Mouse (Mus musculus): ENCODE results near the gene Sptbn2. TPM values are rescaled to one million over a fixed set of nuclear protein-coding genes. Genes with fewer than 3 reads are reported as not detected.

The Sptbn2 gene
- polyA plus RNA-seq, 1 experiment from 2014 or later: 7.7 TPM

- Histone ChIP-seq H3K27ac (replicated peaks) (no peak overlapping the region), H3K9me3 (no peaks in the 10 kb centered on the region), H3K4me1 (peaks cover 29% of the 10 kb centered on the region), H3K27me3 (replicated peaks; ENCODE audit: low read depth, poor library complexity, severe bottlenecking) (no peaks in the 10 kb centered on the region), H3K36me3 (replicated peaks) (peaks cover 65% of the 10 kb centered on the region), H3K4me3 (no peak overlapping the region)
- WGBS: 67% methylated on average over 1 of the region's 1 CpGs
- DNase-seq (ENCODE audit: low spot score): no peak
Observed at GRCm38 (mm10) chr19:4795929-4796328, 85.0 kb downstream of the Sptbn2 start.

- Histone ChIP-seq H3K36me3 (replicated peaks) (peaks cover 71% of the 10 kb centered on the region), H3K4me1 (0 out of 2 replicates have a peak, but pooled peaks cover 15% of the 10 kb centered on the region), H3K9me3 (no peaks in the 10 kb centered on the region), H3K27me3 (replicated peaks; ENCODE audit: low read depth, poor library complexity, severe bottlenecking) (no peaks in the 10 kb centered on the region), H3K4me3 (no peak overlapping the region), H3K27ac (replicated peaks) (no peak overlapping the region)
- no peak for DNase-seq (ENCODE audit: low spot score)
- WGBS: 95% methylated on average over 2 of the region's 2 CpGs
Observed at GRCm38 (mm10) chr19:4797846-4798245, 86.9 kb downstream of the Sptbn2 start.

- no peaks in the 10 kb centered on the region for H3K9me3 ChIP-seq
- no peak overlapping the region for H3K4me3 ChIP-seq
- H3K27me3 ChIP-seq (replicated peaks; ENCODE audit: low read depth, poor library complexity, severe bottlenecking): no peaks in the 10 kb centered on the region
- no peak overlapping the region for H3K27ac ChIP-seq (replicated peaks)
- 93% methylated on average over 5 of the region's 5 CpGs for WGBS
- H3K36me3 ChIP-seq (replicated peaks): peaks cover 83% of the 10 kb centered on the region
- DNase-seq (ENCODE audit: low spot score): no peak
- 0 out of 2 replicates have a peak, but pooled peaks cover 19% of the 10 kb centered on the region for H3K4me1 ChIP-seq
Observed at GRCm38 (mm10) chr19:4799083-4799482, 88.1 kb downstream of the Sptbn2 start.

Other genes starting within 250 kb of the Sptbn2 start
- 2.6 and 2.8 TPM in 2 replicates for gene Syt12, start 233.7 kb upstream of the Sptbn2 start, polyA plus RNA-seq (2016; fragmentation: Nextera tagmentation; extraction: Ambion mirVana)
- not detected in 2 replicates for gene 2010003K11Rik, start 212.6 kb upstream of the Sptbn2 start, polyA plus RNA-seq (2016; fragmentation: Nextera tagmentation; extraction: Ambion mirVana)
- 24.1 and 26.8 TPM in 2 replicates for gene Pcx, start 200.7 kb upstream of the Sptbn2 start, polyA plus RNA-seq (2016; fragmentation: Nextera tagmentation; extraction: Ambion mirVana)
- 6.8 TPM in 2 replicates for gene Lrfn4, start 95.5 kb upstream of the Sptbn2 start, polyA plus RNA-seq (2016; fragmentation: Nextera tagmentation; extraction: Ambion mirVana)
- gene Rce1, start 85.5 kb upstream of the Sptbn2 start, polyA plus RNA-seq (2016; fragmentation: Nextera tagmentation; extraction: Ambion mirVana): 75.5 and 82.9 TPM in 2 replicates
- 2.0 and 2.6 TPM in 2 replicates for gene Gm960, start 12.5 kb upstream of the Sptbn2 start, polyA plus RNA-seq (2016; fragmentation: Nextera tagmentation; extraction: Ambion mirVana)
- gene Rbm4b, start 45.3 kb downstream of the Sptbn2 start, polyA plus RNA-seq (2016; fragmentation: Nextera tagmentation; extraction: Ambion mirVana): 102 and 114 TPM in 2 replicates
- 92.1 and 99.5 TPM in 2 replicates for gene Rbm4, start 82.7 kb downstream of the Sptbn2 start, polyA plus RNA-seq (2016; fragmentation: Nextera tagmentation; extraction: Ambion mirVana)
- gene Gm21992, start 100.4 kb downstream of the Sptbn2 start, polyA plus RNA-seq (2016; fragmentation: Nextera tagmentation; extraction: Ambion mirVana): 38.8 and 41.8 TPM in 2 replicates
- gene Rbm14, start 100.5 kb downstream of the Sptbn2 start, polyA plus RNA-seq (2016; fragmentation: Nextera tagmentation; extraction: Ambion mirVana): 134 and 140 TPM in 2 replicates
- 52.1 and 52.8 TPM in 2 replicates for gene Ccs, start 128.2 kb downstream of the Sptbn2 start, polyA plus RNA-seq (2016; fragmentation: Nextera tagmentation; extraction: Ambion mirVana)
- 0.06 and 0.11 TPM in 2 replicates for gene Ccdc87, start 128.2 kb downstream of the Sptbn2 start, polyA plus RNA-seq (2016; fragmentation: Nextera tagmentation; extraction: Ambion mirVana)
- 26.9 and 28.0 TPM in 2 replicates for gene Ctsf, start 144.0 kb downstream of the Sptbn2 start, polyA plus RNA-seq (2016; fragmentation: Nextera tagmentation; extraction: Ambion mirVana)
- 5.0 and 6.7 TPM in 2 replicates for gene Actn3, start 166.7 kb downstream of the Sptbn2 start, polyA plus RNA-seq (2016; fragmentation: Nextera tagmentation; extraction: Ambion mirVana)
- gene Zdhhc24, start 167.5 kb downstream of the Sptbn2 start, polyA plus RNA-seq (2016; fragmentation: Nextera tagmentation; extraction: Ambion mirVana): 10.3 and 13.3 TPM in 2 replicates
- gene Bbs1, start 195.5 kb downstream of the Sptbn2 start, polyA plus RNA-seq (2016; fragmentation: Nextera tagmentation; extraction: Ambion mirVana): 5.8 and 6.1 TPM in 2 replicates
- gene Dpp3, start 217.1 kb downstream of the Sptbn2 start, polyA plus RNA-seq (2016; fragmentation: Nextera tagmentation; extraction: Ambion mirVana): 194 and 203 TPM in 2 replicates
- 2.6 and 3.1 TPM in 2 replicates for gene Peli3, start 232.0 kb downstream of the Sptbn2 start, polyA plus RNA-seq (2016; fragmentation: Nextera tagmentation; extraction: Ambion mirVana)

Measured in embryonic facial prominence, embryonic 10.5 days (tissue).